Mouse (Mus musculus): ENCODE measurements around the gene Psmd11. TPM values are rescaled to one million over a fixed set of nuclear protein-coding genes. Genes with fewer than 3 reads are reported as not detected.

Gene Psmd11
- polyA plus RNA-seq, 1 experiment from 2014 or later = 321 TPM

GRCm38 (mm10) chr11:80477341-80478199 is 49.2 kb downstream of the Psmd11 start:
- Histone ChIP-seq H3K4me1 (replicated peaks) (peaks cover 56% of the 10 kb centered on the region), H3K4me3 (replicated peaks) (peak overlapping the region; percentile 89), H3K4me2 (replicated peaks) (peak overlapping the region; percentile 98), H3K9ac (replicated peaks) (peak overlapping the region; percentile 100), H3K27me3 (peaks cover 20% of the 10 kb centered on the region), H3K36me3 (peaks cover 29% of the 10 kb centered on the region), H3K27ac (peak overlapping the region; percentile 99), H3K9me3 (no peaks in the 10 kb centered on the region)
- 7% methylated on average over 50 of the region's 55 CpGs for WGBS
- peak; percentile 22 for ATAC-seq

- peak overlapping the region; percentile 100 for H3K9ac ChIP-seq (replicated peaks)
- peak overlapping the region; percentile 89 for H3K4me3 ChIP-seq (replicated peaks)
- peaks cover 20% of the 10 kb centered on the region for H3K27me3 ChIP-seq
- no peak for ATAC-seq
- peaks cover 20% of the 10 kb centered on the region; the same call in 1 of the 2 replicates for H3K36me3 ChIP-seq
- peaks cover 69% of the 10 kb centered on the region for H3K4me1 ChIP-seq (replicated peaks)
- WGBS = 33% methylated on average over 14 of the region's 14 CpGs
- H3K27ac ChIP-seq = peak overlapping the region; percentile 99
- peak overlapping the region; percentile 98 for H3K4me2 ChIP-seq (replicated peaks)
- H3K9me3 ChIP-seq = no peaks in the 10 kb centered on the region
These were observed 50.4 kb downstream of the Psmd11 start for GRCm38 (mm10) chr11:80478694-80479412.

- peak overlapping the region; percentile 98 for H3K4me2 ChIP-seq (replicated peaks)
- WGBS = 46% methylated on average over 5 of the region's 5 CpGs
- no peak for ATAC-seq
- H3K9me3 ChIP-seq = no peaks in the 10 kb centered on the region
- peak overlapping the region; percentile 99 for H3K27ac ChIP-seq
- peaks cover 16% of the 10 kb centered on the region; the same call in 1 of the 2 replicates for H3K36me3 ChIP-seq
- H3K9ac ChIP-seq (replicated peaks) = peak overlapping the region; percentile 100
- H3K4me1 ChIP-seq (replicated peaks) = peaks cover 75% of the 10 kb centered on the region
- H3K27me3 ChIP-seq = peaks cover 17% of the 10 kb centered on the region
- peak overlapping the region; percentile 89 for H3K4me3 ChIP-seq (replicated peaks)
These were observed 51.0 kb downstream of the Psmd11 start for GRCm38 (mm10) chr11:80479425-80479824.

- Histone ChIP-seq H3K4me1 (replicated peaks) (peaks cover 82% of the 10 kb centered on the region), H3K9ac (replicated peaks) (peak overlapping the region; percentile 100), H3K4me3 (replicated peaks) (peak overlapping the region; percentile 89), H3K27ac (peak overlapping the region; percentile 99), H3K4me2 (replicated peaks) (peak overlapping the region; percentile 98), H3K36me3 (peaks cover 14% of the 10 kb centered on the region; the same call in 1 of the 2 replicates), H3K9me3 (no peaks in the 10 kb centered on the region), H3K27me3 (peaks cover 9% of the 10 kb centered on the region; the same call in 1 of the 2 replicates)
- ATAC-seq = no peak
- 57% methylated on average over 31 of the region's 31 CpGs for WGBS
These were observed 51.8 kb downstream of the Psmd11 start for GRCm38 (mm10) chr11:80479906-80480866.

GRCm38 (mm10) chr11:80481409-80482050 is 53.1 kb downstream of the Psmd11 start:
- Histone ChIP-seq H3K27ac (peak overlapping the region; percentile 67; the same call in 1 of the 2 replicates), H3K4me2 (replicated peaks) (peak overlapping the region; percentile 98), H3K9me3 (no peaks in the 10 kb centered on the region), H3K4me3 (replicated peaks) (peak overlapping the region; percentile 89), H3K27me3 (0 out of 2 replicates have a peak, but pooled peaks cover 3% of the 10 kb centered on the region), H3K36me3 (peaks cover 14% of the 10 kb centered on the region; the same call in 1 of the 2 replicates), H3K4me1 (replicated peaks) (peaks cover 84% of the 10 kb centered on the region), H3K9ac (replicated peaks) (peak overlapping the region; percentile 77)
- WGBS = 60% methylated on average over 13 of the region's 13 CpGs
- no peak for ATAC-seq

- Histone ChIP-seq H3K4me1 (replicated peaks) (peaks cover 88% of the 10 kb centered on the region), H3K4me3 (replicated peaks) (peak overlapping the region; percentile 89), H3K27me3 (peaks cover 7% of the 10 kb centered on the region; the same call in 1 of the 2 replicates), H3K4me2 (replicated peaks) (peak overlapping the region; percentile 98), H3K36me3 (peaks cover 14% of the 10 kb centered on the region; the same call in 1 of the 2 replicates), H3K27ac (no peak overlapping the region; the same call in 1 of the 2 replicates), H3K9me3 (no peaks in the 10 kb centered on the region), H3K9ac (replicated peaks) (peak overlapping the region; percentile 56; the same call in 1 of the 2 replicates)
- 75% methylated on average over 10 of the region's 10 CpGs for WGBS
- no peak for ATAC-seq
These were observed 53.9 kb downstream of the Psmd11 start for GRCm38 (mm10) chr11:80482347-80482746.

- Histone ChIP-seq H3K36me3 (peaks cover 14% of the 10 kb centered on the region; the same call in 1 of the 2 replicates), H3K9me3 (no peaks in the 10 kb centered on the region), H3K4me2 (replicated peaks) (peak overlapping the region; percentile 98), H3K27me3 (peaks cover 7% of the 10 kb centered on the region; the same call in 1 of the 2 replicates), H3K9ac (replicated peaks) (peak overlapping the region; percentile 56), H3K4me3 (replicated peaks) (no peak overlapping the region), H3K27ac (peak overlapping the region; percentile 87), H3K4me1 (replicated peaks) (peaks cover 90% of the 10 kb centered on the region)
- 82% methylated on average over 7 of the region's 7 CpGs for WGBS
- no peak for ATAC-seq
These were observed 54.5 kb downstream of the Psmd11 start for GRCm38 (mm10) chr11:80482921-80483320.

GRCm38 (mm10) chr11:80483536-80484067 is 55.2 kb downstream of the Psmd11 start:
- Histone ChIP-seq H3K27me3 (peaks cover 4% of the 10 kb centered on the region; the same call in 1 of the 2 replicates), H3K4me2 (replicated peaks) (peak overlapping the region; percentile 98), H3K4me3 (replicated peaks) (peak overlapping the region; percentile 17), H3K36me3 (peaks cover 14% of the 10 kb centered on the region; the same call in 1 of the 2 replicates), H3K4me1 (replicated peaks) (peaks cover 90% of the 10 kb centered on the region), H3K9me3 (no peaks in the 10 kb centered on the region), H3K27ac (peak overlapping the region; percentile 87), H3K9ac (replicated peaks) (peak overlapping the region; percentile 56)
- 72% methylated on average over 6 of the region's 6 CpGs for WGBS
- no peak for ATAC-seq

- WGBS = 20% methylated on average over 12 of the region's 12 CpGs
- Histone ChIP-seq H3K4me2 (replicated peaks) (peak overlapping the region; percentile 98), H3K27ac (peak overlapping the region; percentile 87), H3K36me3 (peaks cover 14% of the 10 kb centered on the region; the same call in 1 of the 2 replicates), H3K9me3 (no peaks in the 10 kb centered on the region), H3K4me3 (replicated peaks) (peak overlapping the region; percentile 17), H3K4me1 (replicated peaks) (peaks cover 91% of the 10 kb centered on the region), H3K9ac (replicated peaks) (peak overlapping the region; percentile 56), H3K27me3 (peaks cover 4% of the 10 kb centered on the region; the same call in 1 of the 2 replicates)
- ATAC-seq = peak; percentile 90
These were observed 55.9 kb downstream of the Psmd11 start for GRCm38 (mm10) chr11:80484191-80484791.

- Histone ChIP-seq H3K9ac (replicated peaks) (0 out of 2 replicates have a peak overlapping the region, but pooled peaks have one; percentile 12), H3K4me2 (replicated peaks) (no peak overlapping the region), H3K27ac (peak overlapping the region; percentile 87; the same call in 1 of the 2 replicates), H3K36me3 (peaks cover 8% of the 10 kb centered on the region; the same call in 1 of the 2 replicates), H3K27me3 (peaks cover 4% of the 10 kb centered on the region; the same call in 1 of the 2 replicates), H3K4me1 (replicated peaks) (peaks cover 91% of the 10 kb centered on the region), H3K9me3 (no peaks in the 10 kb centered on the region), H3K4me3 (replicated peaks) (no peak overlapping the region)
- WGBS = 77% methylated on average over 9 of the region's 9 CpGs
- no peak for ATAC-seq
These were observed 56.7 kb downstream of the Psmd11 start for GRCm38 (mm10) chr11:80485120-80485551.
